Mouse (Mus musculus): ENCODE measurements around the gene Rnf180. TPM values are rescaled to one million over a fixed set of nuclear protein-coding genes. Genes with fewer than 3 reads are reported as not detected.

Gene Rnf180
- total and polyA plus RNA-seq, 2 experiments, result 0.20 to 0.74 TPM

DNA sequence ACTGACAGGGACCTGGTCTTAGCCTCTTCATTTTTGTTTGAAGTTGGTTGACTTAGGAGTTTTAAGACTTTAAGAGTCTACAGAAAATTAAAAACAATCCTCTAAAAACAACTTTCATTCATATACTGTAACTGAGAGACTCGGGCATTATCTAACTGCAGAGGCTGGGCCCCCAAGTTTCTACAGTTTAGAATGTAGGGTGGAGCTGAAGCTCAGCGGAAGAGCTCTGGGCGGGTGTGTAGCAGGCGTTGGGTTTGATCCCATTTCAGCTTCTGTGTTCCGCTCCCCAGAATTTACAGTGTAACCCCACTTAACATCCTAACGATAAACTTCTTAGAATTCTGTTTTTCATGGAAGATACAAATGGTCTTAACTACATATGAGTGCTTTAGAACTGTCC lies 183.0 kb downstream of the Rnf180 start:
- Histone ChIP-seq H3K27me3 (ENCODE audit: control insufficient read depth, insufficient read depth, low read length) (no peaks in the 10 kb centered on the region), H3K36me3 (ENCODE audit: control insufficient read depth, insufficient read depth, low read length) (no peaks in the 10 kb centered on the region), H3K27ac (replicated peaks; ENCODE audit: insufficient read depth, low read depth, low read length) (no peak overlapping the region), H3K9ac (ENCODE audit: low read depth, low read length) (no peak overlapping the region), H3K4me3 (ENCODE audit: insufficient read depth, low read depth, low read length) (no peak overlapping the region), H3K79me2 (ENCODE audit: control insufficient read depth, insufficient read depth, low read length) (no peaks in the 10 kb centered on the region), H3K4me1 (ENCODE audit: control insufficient read depth, insufficient read depth, low read length) (no peaks in the 10 kb centered on the region)
- WGBS, result 92% methylated on average over 6 of the region's 6 CpGs
- DNase-seq (ENCODE audit: extremely low read depth, low read depth, low spot score), result no peak
- TF ChIP-seq CTCF (IDR thresholded peaks at IDR 0.05; ENCODE audit: low read depth, low read length) (no peak), POLR2A (IDR thresholded peaks at IDR 0.05; ENCODE audit: extremely low read depth, insufficient read depth, low read length) (no peak)

DNA sequence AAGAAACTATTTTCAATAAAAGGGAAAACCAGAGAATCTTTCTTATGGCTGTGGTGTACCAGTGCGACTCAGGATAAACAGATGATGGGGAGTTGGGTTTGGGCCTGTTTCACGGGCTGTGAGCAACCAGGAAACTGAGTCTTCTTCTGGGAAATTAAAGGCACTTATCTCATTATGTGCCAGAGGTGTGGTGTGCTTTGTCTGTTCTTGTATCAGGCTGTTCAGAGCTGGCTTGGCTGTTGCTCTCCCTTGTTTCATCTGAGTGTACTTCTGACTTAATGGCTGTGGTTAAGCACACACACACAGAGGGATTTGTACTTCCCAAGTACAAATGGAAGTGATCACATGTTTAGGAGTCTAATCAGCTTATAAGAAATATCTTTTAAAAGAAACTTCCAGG lies 190.2 kb downstream of the Rnf180 start:
- no peaks in the 10 kb centered on the region for H3K36me3 ChIP-seq (ENCODE audit: control insufficient read depth, insufficient read depth, low read length)
- 75% methylated on average over 2 of the region's 2 CpGs for WGBS
- TF ChIP-seq CTCF (IDR thresholded peaks at IDR 0.05; ENCODE audit: low read depth, low read length) (no peak), POLR2A (IDR thresholded peaks at IDR 0.05; ENCODE audit: extremely low read depth, insufficient read depth, low read length) (no peak)
- no peaks in the 10 kb centered on the region for H3K79me2 ChIP-seq (ENCODE audit: control insufficient read depth, insufficient read depth, low read length)
- H3K9ac ChIP-seq (ENCODE audit: low read depth, low read length), result no peak overlapping the region
- no peak overlapping the region for H3K27ac ChIP-seq (replicated peaks; ENCODE audit: insufficient read depth, low read depth, low read length)
- no peaks in the 10 kb centered on the region for H3K4me1 ChIP-seq (ENCODE audit: control insufficient read depth, insufficient read depth, low read length)
- H3K27me3 ChIP-seq (ENCODE audit: control insufficient read depth, insufficient read depth, low read length), result no peaks in the 10 kb centered on the region
- DNase-seq (ENCODE audit: extremely low read depth, low read depth, low spot score), result no peak
- no peak overlapping the region for H3K4me3 ChIP-seq (ENCODE audit: insufficient read depth, low read depth, low read length)

DNA sequence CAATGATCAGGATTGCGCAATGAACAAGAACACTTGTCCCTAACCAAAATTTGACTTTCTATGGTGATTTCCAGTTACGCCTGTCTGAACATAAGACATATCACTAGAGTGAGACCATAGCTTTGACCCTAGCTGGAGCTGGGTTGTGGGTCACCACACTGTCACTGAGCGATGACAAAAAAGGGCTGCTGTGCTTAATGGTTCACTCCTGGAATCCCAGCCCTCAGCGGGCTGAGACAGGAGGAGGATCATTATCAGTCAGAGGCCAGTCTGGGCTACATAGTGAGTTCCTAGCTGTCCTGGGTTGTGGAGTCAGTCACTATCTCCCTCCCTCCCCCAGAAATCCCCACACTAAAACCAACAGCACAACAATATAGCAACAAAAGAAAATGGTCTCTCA lies 193.9 kb downstream of the Rnf180 start:
- H3K27ac ChIP-seq (replicated peaks; ENCODE audit: insufficient read depth, low read depth, low read length), result no peak overlapping the region
- H3K36me3 ChIP-seq (ENCODE audit: control insufficient read depth, insufficient read depth, low read length), result no peaks in the 10 kb centered on the region
- H3K9ac ChIP-seq (ENCODE audit: low read depth, low read length), result no peak overlapping the region
- H3K27me3 ChIP-seq (ENCODE audit: control insufficient read depth, insufficient read depth, low read length), result no peaks in the 10 kb centered on the region
- no peaks in the 10 kb centered on the region for H3K79me2 ChIP-seq (ENCODE audit: control insufficient read depth, insufficient read depth, low read length)
- no peaks in the 10 kb centered on the region for H3K4me1 ChIP-seq (ENCODE audit: control insufficient read depth, insufficient read depth, low read length)
- DNase-seq (ENCODE audit: extremely low read depth, low read depth, low spot score), result no peak
- H3K4me3 ChIP-seq (ENCODE audit: insufficient read depth, low read depth, low read length), result no peak overlapping the region
- 91% methylated on average over 4 of the region's 4 CpGs for WGBS
- no peak for TF ChIP-seq CTCF (IDR thresholded peaks at IDR 0.05; ENCODE audit: low read depth, low read length)

DNA sequence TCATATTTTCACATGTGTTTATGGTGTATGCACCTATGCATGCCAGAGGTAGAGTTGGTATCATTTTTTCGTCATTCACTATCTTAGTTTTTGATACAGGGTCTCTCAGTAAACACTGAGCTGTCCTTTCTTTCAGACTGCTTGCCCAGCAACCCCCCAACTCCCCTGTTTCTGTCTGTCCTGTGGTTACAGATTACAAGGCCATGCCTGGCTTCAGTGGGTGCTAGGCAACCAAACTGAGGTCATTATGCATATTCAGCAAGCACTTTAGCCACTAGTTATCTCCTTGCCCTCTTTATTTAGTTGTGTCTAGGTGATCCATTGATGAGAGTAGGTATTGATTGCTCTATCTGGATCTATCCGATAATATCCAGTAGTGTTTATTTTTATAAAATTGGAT lies 198.3 kb downstream of the Rnf180 start:
- H3K27ac ChIP-seq (replicated peaks; ENCODE audit: insufficient read depth, low read depth, low read length), result no peak overlapping the region
- no peak for DNase-seq (ENCODE audit: extremely low read depth, low read depth, low spot score)
- no peaks in the 10 kb centered on the region for H3K36me3 ChIP-seq (ENCODE audit: control insufficient read depth, insufficient read depth, low read length)
- H3K79me2 ChIP-seq (ENCODE audit: control insufficient read depth, insufficient read depth, low read length), result no peaks in the 10 kb centered on the region
- H3K4me1 ChIP-seq (ENCODE audit: control insufficient read depth, insufficient read depth, low read length), result no peaks in the 10 kb centered on the region
- H3K4me3 ChIP-seq (ENCODE audit: insufficient read depth, low read depth, low read length), result no peak overlapping the region
- no peak for TF ChIP-seq POLR2A (IDR thresholded peaks at IDR 0.05; ENCODE audit: extremely low read depth, insufficient read depth, low read length)
- TF ChIP-seq CTCF (IDR thresholded peaks at IDR 0.05; ENCODE audit: low read depth, low read length), result no peak
- no peak overlapping the region for H3K9ac ChIP-seq (ENCODE audit: low read depth, low read length)
- no peaks in the 10 kb centered on the region for H3K27me3 ChIP-seq (ENCODE audit: control insufficient read depth, insufficient read depth, low read length)
- WGBS, result 68% methylated on average over 2 of the region's 2 CpGs

DNA sequence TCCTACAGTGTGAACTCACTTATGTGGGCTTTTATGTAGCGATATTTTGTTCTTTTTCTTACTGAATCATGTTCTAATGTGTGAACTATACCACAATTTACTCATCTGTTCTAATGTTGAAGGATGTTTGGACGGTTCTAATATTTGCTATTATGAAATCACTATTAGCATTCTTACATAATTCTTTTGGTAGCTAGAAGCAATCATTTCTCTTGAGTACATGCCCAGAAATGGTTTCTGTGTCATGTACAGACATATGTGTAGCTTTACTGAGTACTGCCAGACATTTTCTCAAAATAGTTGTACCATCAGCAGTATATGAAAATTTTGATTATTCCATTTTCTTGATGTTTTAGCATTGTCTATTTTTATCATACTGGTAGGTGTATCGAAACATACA lies 205.3 kb downstream of the Rnf180 start:
- Histone ChIP-seq H3K27ac (replicated peaks; ENCODE audit: insufficient read depth, low read depth, low read length) (no peak overlapping the region), H3K27me3 (ENCODE audit: control insufficient read depth, insufficient read depth, low read length) (no peaks in the 10 kb centered on the region), H3K79me2 (ENCODE audit: control insufficient read depth, insufficient read depth, low read length) (no peaks in the 10 kb centered on the region), H3K4me1 (ENCODE audit: control insufficient read depth, insufficient read depth, low read length) (peaks cover 2% of the 10 kb centered on the region; the same call in 1 of the 2 replicates), H3K36me3 (ENCODE audit: control insufficient read depth, insufficient read depth, low read length) (no peaks in the 10 kb centered on the region), H3K9ac (ENCODE audit: low read depth, low read length) (no peak overlapping the region), H3K4me3 (ENCODE audit: insufficient read depth, low read depth, low read length) (no peak overlapping the region)
- TF ChIP-seq POLR2A (IDR thresholded peaks at IDR 0.05; ENCODE audit: extremely low read depth, insufficient read depth, low read length) (no peak), CTCF (IDR thresholded peaks at IDR 0.05; ENCODE audit: low read depth, low read length) (no peak)
- WGBS, result 50% methylated on average over 3 of the region's 3 CpGs
- DNase-seq (ENCODE audit: extremely low read depth, low read depth, low spot score), result peak; percentile 72

DNA sequence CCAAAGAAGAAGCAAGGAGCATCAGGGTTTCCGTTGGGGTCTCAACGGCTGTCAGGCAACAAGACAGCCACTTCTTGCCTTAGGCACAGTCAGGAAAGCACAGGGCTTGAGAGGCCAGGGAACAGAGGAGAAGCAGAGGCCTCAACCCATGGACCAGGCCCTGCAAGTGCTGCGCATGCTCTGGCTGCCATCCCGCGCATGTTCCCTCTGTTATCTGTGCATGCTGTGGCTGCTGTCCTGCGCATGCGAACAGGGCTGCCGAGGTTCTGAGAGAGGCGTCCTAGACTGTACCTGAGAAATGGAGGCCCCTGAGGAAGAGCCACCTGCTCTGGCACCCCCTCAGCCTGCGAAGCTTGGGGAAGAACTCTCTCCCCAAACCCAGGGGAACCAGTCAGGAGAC lies 212.8 kb downstream of the Rnf180 start, which contains the start of gene 4933425L06Rik:
Gene 4933425L06Rik (plus strand): TSS at position 261 of the 400 bp plus-strand sequence.
- 93% methylated on average over 10 of the region's 10 CpGs for WGBS
- no peak for DNase-seq (ENCODE audit: extremely low read depth, low read depth, low spot score)
- H3K9ac ChIP-seq (ENCODE audit: low read depth, low read length), result no peak within 1 kb of the TSS
- H3K36me3 ChIP-seq (ENCODE audit: control insufficient read depth, insufficient read depth, low read length), result no peaks in the 10 kb centered on the region
- H3K4me1 ChIP-seq (ENCODE audit: control insufficient read depth, insufficient read depth, low read length), result no peaks in the 10 kb centered on the region
- H3K27me3 ChIP-seq (ENCODE audit: control insufficient read depth, insufficient read depth, low read length), result no peaks in the 10 kb centered on the region
- H3K4me3 ChIP-seq (ENCODE audit: insufficient read depth, low read depth, low read length), result no peak within 1 kb of the TSS
- TF ChIP-seq CTCF (IDR thresholded peaks at IDR 0.05; ENCODE audit: low read depth, low read length), result no peak
- no peaks in the 10 kb centered on the region for H3K79me2 ChIP-seq (ENCODE audit: control insufficient read depth, insufficient read depth, low read length)
- no peak within 1 kb of the TSS for H3K27ac ChIP-seq (replicated peaks; ENCODE audit: insufficient read depth, low read depth, low read length)

Other genes starting within 250 kb of the Rnf180 start
- gene Rgs7bp, start 239.9 kb downstream of the Rnf180 start, total RNA-seq (2014; rRNA removed), result 0.46 and 0.47 TPM in 2 replicates
- 0.05 and 0.12 TPM in 2 replicates for gene Rgs7bp, start 239.9 kb downstream of the Rnf180 start, polyA plus RNA-seq (2012; rRNA removed)
- not detected in 2 replicates for gene 4933425L06Rik, start 212.7 kb downstream of the Rnf180 start, total RNA-seq (2014; rRNA removed)
- not detected in 2 replicates for gene 4933425L06Rik, start 212.7 kb downstream of the Rnf180 start, polyA plus RNA-seq (2012; rRNA removed)
- not detected in 2 replicates for gene Htr1a, start 148.8 kb upstream of the Rnf180 start, total RNA-seq (2014; rRNA removed)
- gene Htr1a, start 148.8 kb upstream of the Rnf180 start, polyA plus RNA-seq (2012; rRNA removed), result not detected in 2 replicates